Mouse (Mus musculus): ENCODE measurements at regions not wholly inside any gene's neighbourhood (a gene's known extent, or its start where the extent isn't known, plus 50 kb on each side); places are given as distances from the start of the nearest gene placed in this dataset.

DNA sequence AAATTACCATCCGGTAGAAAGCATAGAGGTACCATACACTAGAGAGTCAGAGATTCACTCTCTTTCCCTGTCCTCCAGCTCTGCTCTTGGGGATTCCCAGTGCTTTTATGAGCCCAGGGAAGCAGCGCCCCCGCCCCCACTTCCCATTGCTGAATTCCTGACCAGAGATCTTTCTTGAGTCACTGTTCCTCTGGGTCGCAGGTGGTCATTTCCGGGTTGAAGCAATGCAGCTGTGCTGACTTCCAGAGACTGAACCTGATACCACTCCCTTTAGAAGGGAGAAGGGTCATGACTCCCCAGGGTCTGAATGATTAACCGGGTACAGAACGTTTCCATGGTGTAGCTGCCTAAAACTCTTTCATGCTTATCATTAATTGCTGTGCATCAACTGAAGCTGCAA lies 128.9 kb downstream of the Cd83 start:
- DNase-seq (ENCODE audit: low spot score): no peak

DNA sequence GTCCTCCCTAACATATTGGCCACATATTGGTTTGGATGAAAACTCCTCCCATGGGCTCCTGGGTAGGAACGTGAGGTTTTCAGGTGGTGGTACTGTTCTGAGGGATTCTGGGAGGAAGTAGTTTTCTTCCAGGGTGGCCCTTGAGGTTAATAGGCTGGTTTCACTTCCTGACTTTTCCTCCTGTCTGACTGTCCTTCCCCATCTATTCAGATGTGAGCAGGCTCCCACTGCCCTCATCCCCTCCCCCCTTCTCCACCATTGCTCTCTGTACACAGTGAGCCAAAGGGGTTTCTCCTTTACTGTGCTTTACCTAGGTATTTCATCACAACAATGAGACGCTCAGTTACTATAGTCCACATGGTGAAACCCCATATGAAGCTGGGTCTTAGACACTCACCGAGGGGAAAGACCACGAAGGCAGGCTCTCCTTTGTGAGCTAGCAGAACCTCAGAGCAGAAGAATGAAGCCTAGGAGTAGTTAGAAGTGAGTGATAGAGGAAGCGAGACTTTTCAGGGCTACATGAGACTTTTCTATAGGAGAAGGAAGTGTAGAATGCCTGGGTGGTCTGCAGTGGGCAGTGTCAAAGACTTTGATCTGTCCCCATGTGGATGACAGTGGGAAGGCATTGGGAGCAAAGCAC lies 135.3 kb downstream of the Cd83 start:
- DNase-seq (ENCODE audit: low spot score): no peak

- no peak for DNase-seq (ENCODE audit: low spot score)
Observed at GRCm38 (mm10) chr13:43930081-43930981, 145.8 kb downstream of the Cd83 start.

GRCm38 (mm10) chr13:43932946-43933345 lies 148.4 kb downstream of the Cd83 start:
- DNase-seq (ENCODE audit: low spot score): no peak

DNA sequence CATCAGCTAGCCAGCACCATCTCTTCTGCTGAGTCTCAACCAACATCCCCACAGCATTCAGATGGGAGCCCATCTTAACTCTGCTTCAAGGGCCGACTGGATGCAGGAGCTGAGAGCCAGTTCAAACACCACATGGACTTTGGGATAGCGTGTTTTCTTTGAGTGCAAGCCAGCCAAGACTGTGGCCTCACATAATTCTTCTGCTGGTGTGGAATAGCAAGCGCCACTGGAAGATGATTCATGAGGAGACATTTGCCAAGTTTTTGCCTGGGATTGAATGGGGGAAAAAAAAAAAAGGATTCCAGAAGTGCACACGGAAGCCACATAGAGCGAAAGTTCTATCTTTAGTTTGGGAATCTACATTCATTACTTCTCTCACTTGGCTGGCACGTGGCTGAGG lies 150.7 kb downstream of the Cd83 start:
- no peak for DNase-seq (ENCODE audit: low spot score)

DNA sequence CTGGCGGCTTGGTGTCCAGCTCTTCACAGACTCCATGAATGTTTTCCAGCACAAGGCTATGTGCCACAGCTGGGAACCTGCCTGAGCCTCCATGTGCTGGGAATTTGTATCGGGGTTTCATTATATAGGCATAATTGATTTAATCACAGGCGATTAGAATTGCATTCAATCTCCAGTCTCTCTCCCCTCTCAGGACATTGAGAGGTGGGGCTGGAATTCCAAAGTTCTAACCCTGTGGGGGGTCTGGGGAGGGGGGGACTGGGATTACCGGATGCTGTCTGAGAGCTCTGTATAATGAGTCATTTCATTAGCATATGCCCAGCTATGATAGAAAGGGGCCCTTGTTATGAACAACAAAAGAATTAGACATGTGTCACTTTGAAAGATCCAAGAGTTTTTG lies 151.9 kb downstream of the Cd83 start:
- no peak for DNase-seq (ENCODE audit: low spot score)

- no peak for DNase-seq (ENCODE audit: low spot score)
Observed at GRCm38 (mm10) chr13:43938611-43939010, 154.0 kb downstream of the Cd83 start.

DNA sequence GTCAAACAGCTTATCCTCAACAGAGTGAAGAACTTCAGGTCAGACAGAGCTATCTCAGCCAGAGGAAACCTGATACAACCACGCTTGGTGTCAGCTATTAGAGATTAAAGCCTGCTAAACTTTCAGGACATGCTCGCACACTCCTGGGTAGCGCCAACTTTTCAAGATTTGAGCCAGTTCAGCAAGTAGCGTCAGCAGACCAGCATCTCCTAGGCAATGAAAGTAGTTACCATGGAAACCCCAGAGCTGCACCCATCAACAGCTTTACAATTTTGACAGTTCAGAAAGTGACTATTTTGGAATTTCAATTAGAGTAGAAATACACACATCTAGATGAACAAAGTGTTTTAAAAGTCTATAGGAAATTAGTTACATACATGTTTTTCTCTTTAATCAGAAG lies 154.8 kb downstream of the Cd83 start:
- DNase-seq (ENCODE audit: low spot score): no peak

DNA sequence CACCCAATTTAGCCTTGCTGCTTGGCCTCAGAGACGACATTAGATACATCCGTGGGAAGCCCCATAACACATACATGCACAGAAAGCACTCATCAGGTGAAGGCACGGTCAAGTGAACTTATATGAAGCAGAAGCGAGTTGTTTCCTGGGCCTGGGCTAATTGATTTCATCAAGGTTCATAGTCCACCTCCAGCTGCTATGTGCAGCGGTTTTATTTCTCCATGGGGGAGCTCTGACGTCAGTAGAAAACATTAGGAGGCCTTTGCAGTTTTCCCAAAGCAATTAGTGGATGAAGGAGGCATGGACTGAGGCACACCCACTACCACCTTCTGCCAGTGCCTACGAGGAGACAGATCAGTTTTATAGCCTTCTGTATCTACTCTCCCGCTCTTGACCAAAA lies 157.2 kb downstream of the Cd83 start:
- no peak for DNase-seq (ENCODE audit: low spot score)

- DNase-seq (ENCODE audit: low spot score): no peak
Observed at GRCm38 (mm10) chr13:43948606-43949005, 164.0 kb downstream of the Cd83 start.

GRCm38 (mm10) chr13:43949740-43950643 lies 165.4 kb downstream of the Cd83 start:
- no peak for DNase-seq (ENCODE audit: low spot score)

GRCm38 (mm10) chr13:43952491-43952890 lies 167.9 kb downstream of the Cd83 start:
- DNase-seq (ENCODE audit: low spot score): no peak

DNA sequence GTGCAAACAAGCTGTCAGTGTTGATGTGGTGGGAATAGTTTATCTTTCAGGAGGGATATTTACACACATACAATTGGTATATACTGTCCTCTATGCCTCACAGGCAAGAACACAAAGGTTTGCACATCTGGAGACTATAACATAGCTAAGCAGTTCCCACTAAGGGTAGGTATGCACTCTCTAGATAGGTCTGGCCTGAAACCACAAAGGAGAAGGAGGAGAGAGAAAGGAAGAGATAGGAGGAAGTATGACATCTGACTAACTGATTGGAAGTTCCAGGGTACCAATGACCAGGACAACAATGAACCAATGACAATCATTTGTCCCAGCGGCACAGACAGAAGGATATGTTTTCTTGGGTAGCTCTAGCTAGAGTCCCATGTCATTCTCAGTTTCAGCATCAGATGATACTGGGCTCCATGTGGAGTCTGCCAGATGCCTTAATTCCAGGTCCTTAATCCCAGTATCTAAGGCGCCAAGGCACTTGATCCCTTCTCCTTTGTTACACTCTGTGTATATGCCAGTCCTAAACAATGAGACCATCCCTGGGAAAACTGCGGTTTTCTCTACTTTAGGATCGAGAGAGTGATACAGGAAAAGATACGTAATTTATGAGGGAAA lies 168.5 kb downstream of the Cd83 start:
- no peak for DNase-seq (ENCODE audit: low spot score)

DNA sequence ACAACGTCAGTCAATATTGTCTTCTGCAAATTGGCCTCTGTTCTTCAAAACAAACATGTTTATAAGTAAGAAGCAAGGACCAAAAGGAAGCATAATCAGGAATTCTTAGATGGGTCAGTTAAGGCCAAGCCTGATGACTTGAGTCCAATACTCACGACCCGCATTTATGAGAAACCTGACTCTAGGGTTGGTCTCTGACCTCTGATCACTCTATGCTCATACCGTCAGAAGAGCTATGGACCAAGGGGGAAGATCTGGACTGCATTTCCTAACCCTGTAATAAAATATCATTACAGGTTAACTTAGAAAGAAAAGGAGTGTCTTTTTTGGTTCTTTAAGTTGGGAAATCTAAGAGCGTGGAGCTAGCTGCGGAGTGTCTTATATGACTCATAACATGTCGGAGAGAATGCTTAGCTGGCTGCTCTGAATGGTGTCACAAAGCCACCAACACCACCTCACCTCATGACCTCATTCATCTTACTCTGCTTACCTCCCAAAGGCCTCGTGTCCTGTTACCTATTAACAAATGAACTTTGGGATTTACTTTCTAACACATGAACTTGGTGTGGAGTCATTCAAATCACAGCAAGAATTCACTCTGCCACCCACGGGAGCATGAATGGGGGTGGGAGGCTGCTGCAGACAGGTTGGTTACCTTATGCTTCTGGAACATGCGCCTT lies 170.3 kb downstream of the Cd83 start:
- no peak for DNase-seq (ENCODE audit: low spot score)

- DNase-seq (ENCODE audit: low spot score): no peak
Observed at GRCm38 (mm10) chr13:43957046-43957445, 172.5 kb downstream of the Cd83 start.

DNA sequence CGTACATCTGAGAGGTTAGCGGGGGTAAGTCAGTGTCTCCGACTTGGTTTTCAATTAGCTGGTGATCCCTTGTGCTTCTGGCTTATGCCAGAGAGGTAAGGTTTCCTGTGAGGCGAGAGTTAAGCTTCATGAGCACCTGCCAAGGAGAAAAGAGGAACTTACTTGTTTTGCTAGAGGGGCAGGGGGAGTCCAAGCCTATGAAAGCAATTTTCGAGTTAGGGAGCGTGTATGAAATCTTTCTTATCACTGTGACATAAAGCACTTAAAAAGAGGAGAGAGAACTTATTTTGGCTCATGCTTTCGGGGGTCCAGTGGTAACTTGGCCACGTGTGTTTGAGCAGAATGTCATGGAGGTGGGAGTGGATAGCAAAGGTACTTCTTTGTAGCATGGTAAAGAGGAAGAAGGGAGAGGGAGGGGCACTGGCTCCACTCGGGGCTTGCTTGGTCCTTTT lies 174.6 kb downstream of the Cd83 start:
- DNase-seq (ENCODE audit: low spot score): no peak

DNA sequence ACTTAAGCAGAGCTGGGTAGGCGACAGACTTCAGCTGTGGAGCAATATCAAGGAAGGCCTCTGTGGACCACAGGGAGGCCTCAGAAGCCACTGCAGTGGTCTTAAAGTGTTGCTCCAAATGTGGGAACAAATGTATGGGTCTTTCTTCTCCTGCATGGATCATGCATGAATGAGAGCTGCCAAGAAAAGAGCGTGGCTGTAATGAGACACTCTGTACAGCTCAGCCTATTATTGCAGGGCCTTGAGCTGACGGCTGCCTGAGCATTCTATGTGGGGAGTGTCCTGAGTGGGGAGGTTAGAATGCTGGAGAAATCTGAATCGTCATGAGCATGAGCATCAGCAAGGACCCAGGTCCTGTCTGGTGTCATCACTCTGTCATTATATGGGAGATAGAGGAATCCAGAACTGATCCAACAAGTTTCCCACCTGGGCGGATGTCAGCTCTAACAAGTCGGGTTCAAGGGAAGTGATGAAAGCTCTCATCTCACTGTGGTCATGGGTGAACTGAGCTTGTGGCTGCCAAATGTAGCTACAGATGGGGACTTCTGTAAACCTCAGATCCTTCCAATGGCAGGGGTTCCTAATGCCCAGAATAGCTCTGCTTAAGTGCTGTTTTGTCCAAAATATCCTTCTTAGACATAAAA lies 176.6 kb downstream of the Cd83 start:
- DNase-seq (ENCODE audit: low spot score): no peak

GRCm38 (mm10) chr13:43961987-43962386 lies 177.4 kb downstream of the Cd83 start:
- no peak for DNase-seq (ENCODE audit: low spot score)

DNA sequence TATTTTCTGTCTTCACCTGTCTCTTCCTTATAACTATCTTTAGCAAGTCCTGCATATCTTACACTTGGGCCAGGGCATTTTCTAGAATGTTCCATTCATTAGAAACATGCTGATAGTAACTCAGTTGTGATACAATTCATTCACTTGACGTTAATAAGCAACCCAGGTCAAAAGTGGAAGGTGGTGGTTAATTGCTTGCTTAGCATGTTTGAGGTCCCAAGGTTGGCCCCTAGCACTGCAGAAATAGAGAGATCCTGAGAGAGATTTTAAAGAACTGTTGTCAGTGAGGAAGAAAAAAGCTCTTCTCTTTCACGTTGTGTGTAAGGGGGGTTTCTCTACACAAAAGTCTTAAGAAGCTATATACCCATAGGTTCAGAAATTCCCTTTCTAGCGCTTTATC lies 178.7 kb downstream of the Cd83 start:
- DNase-seq (ENCODE audit: low spot score): no peak

DNA sequence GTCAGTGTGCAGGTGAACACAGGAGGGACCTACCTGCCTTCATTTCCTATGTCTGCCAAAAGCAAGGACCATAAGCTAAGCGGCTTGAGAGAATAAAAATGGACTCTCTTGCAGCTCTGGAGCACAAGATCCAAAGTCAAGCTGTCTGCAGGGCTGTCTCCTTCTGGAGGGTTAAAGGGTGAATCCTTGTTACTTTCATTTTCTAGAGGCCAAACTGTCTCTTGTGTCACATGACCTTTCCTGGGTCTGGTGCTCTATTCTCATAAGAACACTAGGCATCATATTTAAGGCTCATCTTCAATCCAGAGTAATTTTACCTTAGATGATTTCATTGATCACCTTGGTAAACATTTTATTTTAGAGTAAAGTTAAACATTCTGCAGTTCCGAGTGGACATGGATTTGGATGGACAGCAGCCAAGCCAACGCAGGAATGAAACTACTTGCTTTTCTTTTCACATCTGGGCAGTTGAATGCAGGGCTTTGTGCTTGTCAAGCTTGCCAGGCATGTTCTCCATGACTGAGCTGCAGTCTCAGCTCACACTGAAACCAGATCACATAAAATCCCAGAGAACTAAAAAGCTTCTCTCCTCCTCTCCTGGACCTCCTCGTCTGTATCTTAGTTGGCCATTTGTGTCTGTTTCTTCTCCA lies 180.8 kb downstream of the Cd83 start:
- DNase-seq (ENCODE audit: low spot score): no peak
